Mouse (Mus musculus): ENCODE data around the gene Reg1.
"Not testable (repeated sequence)": the region's sequence is repeated elsewhere in the genome, so short reads cannot be mapped to it uniquely, and the experiment has no call there.

The Reg1 gene

DNA sequence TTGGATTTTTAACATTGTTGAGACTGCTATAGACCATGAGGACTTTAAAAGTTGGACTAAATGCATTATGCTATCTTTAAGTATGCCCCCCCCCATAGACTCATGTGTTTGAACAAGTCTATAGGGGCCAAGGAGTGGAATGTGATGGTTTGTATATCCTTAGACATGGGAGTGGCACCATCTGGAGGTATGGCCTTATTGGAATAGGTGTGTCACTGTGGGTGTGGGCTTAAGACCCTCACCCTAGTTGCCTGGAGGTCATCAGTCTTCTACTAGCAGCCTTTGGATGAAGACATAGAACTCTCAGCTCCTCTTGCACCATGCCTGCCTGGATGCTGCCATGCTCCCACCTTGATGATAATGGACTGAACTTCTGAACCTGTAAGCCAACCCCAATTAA lies at the start of gene Reg1:
Gene Reg1 (plus strand): TSS at position 301 of the 400 bp plus-strand sequence.
- not testable (repeated sequence) for DNase-seq (ENCODE audit: low spot score in 2 of 2)

GRCm38 (mm10) chr6:78378765-78379164 lies 43.7 kb upstream of the Reg1 start, which contains the start of gene Reg3d:
Gene Reg3d, minus strand, starts transcription at chr6:78378865.
- DNase-seq (ENCODE audit: low spot score in 2 of 2): no peak

GRCm38 (mm10) chr6:78380409-78380808 lies 42.1 kb upstream of the Reg1 start, which contains the start of gene Reg3a:
Gene Reg3a, plus strand, starts transcription at chr6:78380709.
- DNase-seq (ENCODE audit: low spot score in 2 of 2): no peak

DNA sequence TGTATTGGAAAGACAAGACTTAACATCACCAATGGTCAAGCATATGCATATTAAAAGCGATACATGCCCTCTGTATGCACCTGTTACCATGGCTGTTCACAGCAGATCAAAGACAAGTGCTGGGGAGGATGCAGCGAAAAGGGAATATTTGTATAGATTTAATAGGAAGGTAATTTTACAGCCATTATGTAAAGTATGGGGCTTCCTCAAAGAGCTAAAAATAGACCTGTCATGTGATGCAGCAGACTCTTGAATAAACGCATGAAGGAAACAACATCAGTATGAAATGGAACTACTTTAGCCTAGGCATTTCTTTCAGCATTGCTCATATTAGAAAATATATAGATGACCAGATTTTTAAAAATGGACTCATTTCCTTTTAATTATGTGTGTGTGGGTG lies 36.9 kb upstream of the Reg1 start:
- no peak for DNase-seq (ENCODE audit: low spot score in 2 of 2)

DNA sequence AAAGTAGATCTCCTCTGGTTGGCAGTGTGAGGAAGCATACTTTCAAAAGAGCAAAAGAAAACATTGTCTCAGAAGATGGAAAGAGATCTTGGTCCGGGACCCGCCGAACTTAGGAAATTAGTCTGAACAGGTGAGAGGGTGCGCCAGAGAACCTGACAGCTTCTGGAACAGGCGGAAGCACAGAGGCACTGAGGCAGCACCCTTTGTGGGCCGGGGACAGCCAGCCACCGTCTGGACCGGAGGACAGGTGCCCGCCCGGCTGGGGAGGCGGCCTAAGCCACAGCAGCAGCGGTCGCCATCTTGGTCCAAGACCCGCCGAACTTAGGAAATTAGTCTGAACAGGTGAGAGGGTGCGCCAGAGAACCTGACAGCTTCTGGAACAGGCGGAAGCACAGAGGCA lies 27.2 kb upstream of the Reg1 start, which contains the start of gene Reg2:
Gene Reg2 (plus strand): TSS at position 301 of the 400 bp plus-strand sequence.
- DNase-seq (ENCODE audit: low spot score in 2 of 2): not testable (repeated sequence)

- DNase-seq (ENCODE audit: low spot score in 2 of 2): no peak
Observed at GRCm38 (mm10) chr6:78425497-78425896, 3.0 kb downstream of the Reg1 start.

DNA sequence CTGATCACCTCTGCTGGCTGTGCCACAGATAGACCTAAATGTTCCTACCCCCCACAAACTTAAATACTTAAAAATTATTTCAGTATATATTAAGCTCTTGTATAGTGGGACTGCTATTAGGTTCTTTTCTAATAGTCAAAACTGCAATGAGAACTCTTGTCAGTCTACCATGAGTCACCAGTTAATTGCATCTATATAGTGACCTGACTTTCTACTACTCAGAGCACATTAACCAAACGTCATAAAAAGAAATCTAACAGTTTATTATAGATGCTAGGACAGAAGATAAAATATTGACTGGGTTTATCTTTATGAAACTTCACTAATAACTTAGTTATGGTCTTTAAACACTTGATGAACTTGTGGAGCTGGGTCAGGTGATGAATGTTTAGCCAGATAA lies 24.7 kb downstream of the Reg1 start:
- no peak for DNase-seq (ENCODE audit: low spot score in 2 of 2)

DNA sequence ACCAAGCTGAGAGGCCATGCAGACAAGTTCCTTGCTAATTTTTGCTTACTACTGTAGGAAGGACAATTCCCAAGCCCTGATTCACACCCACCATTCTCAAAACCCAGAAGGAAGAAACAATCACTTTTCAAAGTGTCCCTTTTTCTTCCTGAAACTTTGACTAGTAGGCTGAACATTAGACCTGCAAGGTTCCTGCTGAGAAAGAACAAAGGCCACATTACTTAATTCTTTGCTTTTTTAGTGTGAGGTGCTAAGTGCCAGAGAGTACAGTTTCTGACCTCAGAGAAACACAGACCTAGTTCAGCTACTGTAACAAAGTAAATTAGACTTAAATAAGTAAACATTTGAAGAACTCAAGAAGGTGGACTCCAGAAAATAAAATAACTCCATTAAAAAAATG lies 25.9 kb downstream of the Reg1 start:
- no peak for DNase-seq (ENCODE audit: low spot score in 2 of 2)

- DNase-seq (ENCODE audit: low spot score in 2 of 2): no peak
Observed at GRCm38 (mm10) chr6:78452804-78453203, 30.3 kb downstream of the Reg1 start.

GRCm38 (mm10) chr6:78460191-78460825 lies 37.8 kb downstream of the Reg1 start:
- no peak for DNase-seq (ENCODE audit: low spot score in 2 of 2)

GRCm38 (mm10) chr6:78462360-78462759 lies 39.8 kb downstream of the Reg1 start:
- no peak for DNase-seq (ENCODE audit: low spot score in 2 of 2)

DNA sequence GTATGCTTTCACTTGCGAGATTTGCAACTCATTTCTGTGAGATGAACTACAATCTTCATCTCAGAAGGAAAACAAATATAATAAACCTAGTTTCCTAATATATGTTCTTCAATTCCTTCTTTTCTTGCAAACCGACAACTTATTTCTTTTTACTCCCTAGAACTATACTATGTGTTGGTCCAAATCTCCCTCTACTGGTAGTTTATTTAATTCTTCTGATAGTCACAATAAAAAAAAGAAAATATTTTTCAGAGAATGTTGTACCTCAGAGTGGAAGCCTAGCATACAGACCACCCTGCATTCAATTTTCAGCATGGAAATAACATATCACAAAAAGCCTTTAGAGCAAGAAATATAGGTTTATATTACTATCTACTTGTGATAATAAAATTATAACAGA lies 40.8 kb downstream of the Reg1 start:
- DNase-seq (ENCODE audit: low spot score in 2 of 2): no peak

GRCm38 (mm10) chr6:78468772-78469171 lies 46.3 kb downstream of the Reg1 start, which contains the start of gene Reg3g:
Gene Reg3g, minus strand, starts transcription at chr6:78468872.
- DNase-seq (ENCODE audit: low spot score in 2 of 2): no peak

- DNase-seq (ENCODE audit: low spot score in 2 of 2): no peak
Observed at GRCm38 (mm10) chr6:78469287-78469686, 46.8 kb downstream of the Reg1 start.

All from spleen, postnatal 14 days (tissue).